Mouse (Mus musculus): ENCODE measurements at regions not wholly inside any gene's neighbourhood (a gene's known extent, or its start where the extent isn't known, plus 50 kb on each side); places are given as distances from the start of the nearest gene placed in this dataset.

- 82% methylated on average over 5 of the region's 5 CpGs for WGBS
These were observed 53.6 kb upstream of the Tent5a start for GRCm38 (mm10) chr9:85380756-85381155.

GRCm38 (mm10) chr9:85379135-85379534 is 52.0 kb upstream of the Tent5a start:
- no peak for DNase-seq (ENCODE audit: low spot score)
- Histone ChIP-seq H3K27ac (replicated peaks) (no peak overlapping the region), H3K27me3 (ENCODE audit: low read depth, poor library complexity, severe bottlenecking) (no peaks in the 10 kb centered on the region), H3K9me3 (replicated peaks) (no peaks in the 10 kb centered on the region), H3K36me3 (no peaks in the 10 kb centered on the region), H3K4me3 (no peak overlapping the region), H3K4me1 (no peaks in the 10 kb centered on the region)
- 93% methylated on average over 2 of the region's 2 CpGs for WGBS

More at GRCm38 (mm10) chr9:85380756-85381155, 53.6 kb upstream of the Tent5a start:
- Histone ChIP-seq H3K27me3 (ENCODE audit: low read depth, poor library complexity, severe bottlenecking) (no peaks in the 10 kb centered on the region), H3K36me3 (no peaks in the 10 kb centered on the region), H3K9me3 (replicated peaks) (no peaks in the 10 kb centered on the region), H3K4me1 (no peaks in the 10 kb centered on the region), H3K4me3 (no peak overlapping the region), H3K27ac (replicated peaks) (no peak overlapping the region)
- DNase-seq (ENCODE audit: low spot score): no peak

All from midbrain, embryonic 10.5 days (tissue).